25 mouse cellular contexts compared by ENCODE assay signal in the genomic region with DNA sequence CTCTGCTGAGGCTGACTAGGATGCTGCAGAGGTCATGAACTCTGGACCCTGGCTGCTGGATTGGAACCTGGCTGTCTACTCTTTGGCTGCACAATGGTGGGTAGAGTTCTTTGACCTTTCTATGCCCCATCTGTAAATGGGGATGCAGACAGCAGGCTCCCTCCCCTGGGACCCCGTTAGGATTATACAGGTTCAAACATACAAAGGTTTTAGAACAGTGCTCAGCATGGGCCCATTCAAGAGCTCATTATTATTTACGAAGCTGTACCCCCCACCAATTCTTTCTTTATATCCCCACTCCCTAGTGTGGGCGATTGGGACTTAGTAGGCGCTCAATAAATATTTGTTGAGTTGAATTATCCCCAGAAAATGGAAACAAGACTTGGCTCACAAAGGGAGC. TPM values are rescaled to one million over a fixed set of nuclear protein-coding genes. Genes with fewer than 3 reads are reported as not detected.
A peak's percentile ranks its signal among the peaks of the same experiment; 100 is the strongest.
DNase-seq lines count a peak whose midpoint lies in the region; ATAC-seq and TF ChIP-seq lines count a peak whose summit lies in the region.
"Had no signal": no experiment of that assay in that cellular context is flagged by ENCODE, and none has a peak within 500 bp of the region (broad histone marks: within the 10 kb centered on the region; RNA-seq: fewer than 3 reads in every experiment).

No protein-coding gene starts in this region.

- peak; percentile 75 for ATAC-seq in limb, embryonic 13.5 days (ENCODE audit: low FRiP score, low read depth)
- ATAC-seq: activated CD4-positive, CD25-positive, alpha-beta regulatory T cell, adult 4 months; forebrain, embryonic 15.5 days; Patski had no signal

- no peak overlapping the region for H3K9ac ChIP-seq in limb, embryonic 13.5 days
- H3K9ac ChIP-seq: forebrain, embryonic 15.5 days; heart, embryonic 12.5 days; heart, embryonic 15.5 days; hindbrain, embryonic 15.5 days had no signal

- H3K9me3 ChIP-seq in limb, embryonic 13.5 days: no peaks in the 10 kb centered on the region
- H3K9me3 ChIP-seq: forebrain, embryonic 10.5 days; forebrain, embryonic 15.5 days; G1E; heart, embryonic 12.5 days; heart, embryonic 15.5 days; hindbrain, embryonic 15.5 days had no signal

- no peak overlapping the region for H3K4me2 ChIP-seq in limb, embryonic 13.5 days (replicated peaks)
- H3K4me2 ChIP-seq: forebrain, embryonic 15.5 days; heart, embryonic 12.5 days; heart, embryonic 15.5 days; hindbrain, embryonic 15.5 days had no signal

- DNase-seq in embryo, embryonic 10 days (ENCODE audit: low spot score): peak; percentile 20
- no peak for DNase-seq in embryo, embryonic 10.5 days (ENCODE audit: low spot score)
- peak; percentile 14 for DNase-seq in kidney, adult 2 months
- DNase-seq in kidney, postnatal 4 days: no peak
- peak; percentile 37 for DNase-seq in ES-CJ7 (ENCODE audit: low read depth, low spot score)
- DNase-seq in layer of hippocampus, adult 18-20 months (ENCODE audit: low spot score in 2 of 2): no peak
- no peak for DNase-seq in left cerebral cortex, adult 8-10 months (ENCODE audit: low spot score in 2 of 2)
- DNase-seq: adrenal gland, adult 8-10 months; adrenal gland, postnatal 25 days; cerebellum, adult 11-12 months; cerebellum, adult 8-10 months; cerebellum, postnatal 36 days; gastrocnemius, postnatal 25 days; heart, adult 18-20 months; heart, postnatal 10 days; heart, postnatal 36 days had no signal

- H3K27ac ChIP-seq in kidney, adult 2 months (ENCODE audit: insufficient read depth, low read depth, low read length): no peak overlapping the region
- peak overlapping the region; percentile 53 for H3K27ac ChIP-seq in limb, embryonic 13.5 days
- H3K27ac ChIP-seq: forebrain, embryonic 10.5 days; forebrain, embryonic 15.5 days; heart, embryonic 15.5 days; hindbrain, embryonic 15.5 days had no signal

- H3K4me1 ChIP-seq in kidney, adult 2 months (ENCODE audit: control insufficient read depth, insufficient read depth, low read length): no peaks in the 10 kb centered on the region
- H3K4me1 ChIP-seq in limb, embryonic 13.5 days: peaks cover 33% of the 10 kb centered on the region
- H3K4me1 ChIP-seq: forebrain, embryonic 15.5 days; heart, embryonic 12.5 days; heart, embryonic 15.5 days had no signal

- H3K27me3 ChIP-seq in kidney, adult 2 months (replicated peaks; ENCODE audit: control insufficient read depth, insufficient read depth, low read length): no peaks in the 10 kb centered on the region
- H3K27me3 ChIP-seq in limb, embryonic 13.5 days: no peaks in the 10 kb centered on the region
- H3K27me3 ChIP-seq: forebrain, embryonic 15.5 days; heart, embryonic 15.5 days; hindbrain, embryonic 15.5 days; Patski had no signal

- WGBS in kidney, adult 2 months: 64% methylated on average over 4 of the region's 4 CpGs
- 29% methylated on average over 4 of the region's 4 CpGs for WGBS in limb, embryonic 13.5 days

- H3K36me3 ChIP-seq in kidney, adult 2 months (ENCODE audit: control insufficient read depth, insufficient read depth, low read length): no peaks in the 10 kb centered on the region
- H3K36me3 ChIP-seq in limb, embryonic 13.5 days: no peaks in the 10 kb centered on the region
- H3K36me3 ChIP-seq: forebrain, embryonic 10.5 days; forebrain, embryonic 15.5 days; G1E; heart, embryonic 12.5 days; heart, embryonic 15.5 days; hindbrain, embryonic 15.5 days had no signal

- TF ChIP-seq CTCF in kidney, adult 2 months (conservative IDR thresholded peaks at IDR 0.05; ENCODE audit: insufficient read depth, insufficient read length, low read depth, low read length): no peak

- no peak for TF ChIP-seq POLR2A in kidney, adult 2 months (IDR thresholded peaks at IDR 0.05; ENCODE audit: low read depth, low read length)

- no peak overlapping the region for H3K4me3 ChIP-seq in kidney, adult 2 months (ENCODE audit: insufficient read depth, low read depth, low read length)
- H3K4me3 ChIP-seq in limb, embryonic 13.5 days: no peak overlapping the region
- H3K4me3 ChIP-seq: forebrain, embryonic 10.5 days; forebrain, embryonic 15.5 days; heart, embryonic 12.5 days; heart, embryonic 15.5 days; hindbrain, embryonic 15.5 days had no signal

RNA-seq across cellular contexts. Expression of gene Stx18, which starts 36.0 kb away (rescaled TPM):
- 25.7 and 32.2 TPM in 2 replicates for polyA plus RNA-seq in kidney, adult 2 months (2012; rRNA removed)
- polyA plus RNA-seq in limb, embryonic 13.5 days (2015; fragmentation: Nextera tagmentation; extraction: Ambion mirVana): 64.5 and 69.3 TPM in 2 replicates
- 10 to 100 TPM; 38.3 to 40.9 TPM for total RNA-seq in layer of hippocampus, adult 18-20 months (2021)
- 10 to 100 TPM; 33.7 to 39.7 (median 34.8) TPM for total RNA-seq in left cerebral cortex, adult 8-10 months (2022)

Comparison
In these comparisons a context has a peak if more than half of its experiments do, and no peak if none do; other contexts are left out.
1. DNase-seq: peak in embryo, embryonic 10 days (single experiment), kidney, adult 2 months (single experiment) and ES-CJ7 (single experiment); none in embryo, embryonic 10.5 days (single experiment), kidney, postnatal 4 days (0 of 2), layer of hippocampus, adult 18-20 months (0 of 2) and left cerebral cortex, adult 8-10 months (0 of 2).